Mouse (Mus musculus): ENCODE data around the gene Bglap3.
"Not testable (repeated sequence)": the region's sequence is repeated elsewhere in the genome, so short reads cannot be mapped to it uniquely, and the experiment has no call there.

- not testable (repeated sequence) for TF ChIP-seq EP300 (IDR thresholded peaks at IDR 0.05; ENCODE audit: insufficient read depth, low read depth, low read length); CTCF (IDR thresholded peaks at IDR 0.05; ENCODE audit: low read depth, low read length)
Measured at GRCm38 (mm10) chr3:88366830-88367428, 5.6 kb downstream of the Bglap3 start.

All from ES-Bruce4 (cell line).